Mouse (Mus musculus): ENCODE results near the gene Gba. TPM values are rescaled to one million over a fixed set of nuclear protein-coding genes. Genes with fewer than 3 reads are reported as not detected.

The Gba gene
- polyA plus RNA-seq, 1 experiment from 2014 or later = 44.6 TPM

GRCm38 (mm10) chr3:89226900-89227299 lies 24.2 kb downstream of the Gba start, which contains the start of gene Mtx1:
Gene Mtx1 (minus strand): TSS chr3:89227088.
- Histone ChIP-seq H3K27me3 (ENCODE audit: insufficient read depth, poor library complexity, severe bottlenecking) (peaks cover 64% of the 10 kb centered on the region), H3K36me3 (peaks cover 3% of the 10 kb centered on the region; the same call in 1 of the 2 replicates), H3K4me1 (peaks cover 53% of the 10 kb centered on the region), H3K9me3 (no peaks in the 10 kb centered on the region), H3K4me3 (peak within 1 kb of the TSS; percentile 64), H3K27ac (peak within 1 kb of the TSS; percentile 85)
- WGBS = 5% methylated on average over 21 of the region's 21 CpGs
- DNase-seq (ENCODE audit: low spot score) = no peak

GRCm38 (mm10) chr3:89227307-89228179 lies 24.8 kb downstream of the Gba start:
- H3K9me3 ChIP-seq = no peaks in the 10 kb centered on the region
- peaks cover 71% of the 10 kb centered on the region for H3K27me3 ChIP-seq (ENCODE audit: insufficient read depth, poor library complexity, severe bottlenecking)
- peak overlapping the region; percentile 85 for H3K27ac ChIP-seq
- H3K4me1 ChIP-seq = peaks cover 53% of the 10 kb centered on the region
- H3K36me3 ChIP-seq = peaks cover 3% of the 10 kb centered on the region; the same call in 1 of the 2 replicates
- H3K4me3 ChIP-seq = peak overlapping the region; percentile 64
- WGBS = 4% methylated on average over 41 of the region's 41 CpGs
- DNase-seq (ENCODE audit: low spot score) = peak; percentile 96

GRCm38 (mm10) chr3:89228180-89228549 lies 25.4 kb downstream of the Gba start:
- peak overlapping the region; percentile 85 for H3K27ac ChIP-seq
- peaks cover 53% of the 10 kb centered on the region for H3K4me1 ChIP-seq
- peaks cover 77% of the 10 kb centered on the region for H3K27me3 ChIP-seq (ENCODE audit: insufficient read depth, poor library complexity, severe bottlenecking)

GRCm38 (mm10) chr3:89228836-89229235 lies 26.1 kb downstream of the Gba start, which contains the start of gene Muc1:
Gene Muc1 (plus strand): TSS chr3:89229057.
- H3K27me3 ChIP-seq (ENCODE audit: insufficient read depth, poor library complexity, severe bottlenecking) = peaks cover 79% of the 10 kb centered on the region
- H3K27ac ChIP-seq = peak within 1 kb of the TSS; percentile 85
- 20% methylated on average over 10 of the region's 10 CpGs for WGBS
- no peaks in the 10 kb centered on the region for H3K9me3 ChIP-seq
- H3K4me1 ChIP-seq = peaks cover 56% of the 10 kb centered on the region
- no peaks in the 10 kb centered on the region for H3K36me3 ChIP-seq
- no peak for DNase-seq (ENCODE audit: low spot score)
- peak within 1 kb of the TSS; percentile 64 for H3K4me3 ChIP-seq

More at GRCm38 (mm10) chr3:89228180-89228549, 25.4 kb downstream of the Gba start:
- Histone ChIP-seq H3K4me3 (peak overlapping the region; percentile 64), H3K36me3 (peaks cover 3% of the 10 kb centered on the region; the same call in 1 of the 2 replicates), H3K9me3 (no peaks in the 10 kb centered on the region)
- peak; percentile 94 for DNase-seq (ENCODE audit: low spot score)
- under 1% methylated on average over 20 of the region's 20 CpGs for WGBS

GRCm38 (mm10) chr3:89229276-89229675 lies 26.5 kb downstream of the Gba start:
- H3K27ac ChIP-seq = no peak overlapping the region
- no peaks in the 10 kb centered on the region for H3K36me3 ChIP-seq
- DNase-seq (ENCODE audit: low spot score) = no peak
- 0 out of 2 replicates have a peak overlapping the region, but pooled peaks have one; percentile 64 for H3K4me3 ChIP-seq
- no peaks in the 10 kb centered on the region for H3K9me3 ChIP-seq
- peaks cover 74% of the 10 kb centered on the region for H3K27me3 ChIP-seq (ENCODE audit: insufficient read depth, poor library complexity, severe bottlenecking)
- 62% methylated on average over 4 of the region's 4 CpGs for WGBS
- peaks cover 52% of the 10 kb centered on the region for H3K4me1 ChIP-seq

- 80% methylated on average over 2 of the region's 2 CpGs for WGBS
- no peak overlapping the region for H3K27ac ChIP-seq
- peaks cover 41% of the 10 kb centered on the region for H3K4me1 ChIP-seq
- no peak for DNase-seq (ENCODE audit: low spot score)
- peaks cover 70% of the 10 kb centered on the region for H3K27me3 ChIP-seq (ENCODE audit: insufficient read depth, poor library complexity, severe bottlenecking)
- no peak overlapping the region for H3K4me3 ChIP-seq
- H3K9me3 ChIP-seq = no peaks in the 10 kb centered on the region
- H3K36me3 ChIP-seq = 0 out of 2 replicates have a peak, but pooled peaks cover 2% of the 10 kb centered on the region
Observed at GRCm38 (mm10) chr3:89230561-89230960, 27.8 kb downstream of the Gba start.

GRCm38 (mm10) chr3:89231345-89231744 lies 28.6 kb downstream of the Gba start:
- H3K36me3 ChIP-seq = 0 out of 2 replicates have a peak, but pooled peaks cover 2% of the 10 kb centered on the region
- H3K27ac ChIP-seq = no peak overlapping the region
- peaks cover 69% of the 10 kb centered on the region for H3K27me3 ChIP-seq (ENCODE audit: insufficient read depth, poor library complexity, severe bottlenecking)
- 59% methylated on average over 7 of the region's 7 CpGs for WGBS
- H3K4me3 ChIP-seq = no peak overlapping the region
- peaks cover 33% of the 10 kb centered on the region for H3K4me1 ChIP-seq
- H3K9me3 ChIP-seq = no peaks in the 10 kb centered on the region
- no peak for DNase-seq (ENCODE audit: low spot score)

- H3K9me3 ChIP-seq = no peaks in the 10 kb centered on the region
- peaks cover 28% of the 10 kb centered on the region for H3K4me1 ChIP-seq
- H3K27me3 ChIP-seq (ENCODE audit: insufficient read depth, poor library complexity, severe bottlenecking) = peaks cover 68% of the 10 kb centered on the region
- H3K27ac ChIP-seq = no peak overlapping the region
- WGBS = 69% methylated on average over 16 of the region's 16 CpGs
- no peak for DNase-seq (ENCODE audit: low spot score)
- no peak overlapping the region for H3K4me3 ChIP-seq
- 0 out of 2 replicates have a peak, but pooled peaks cover 2% of the 10 kb centered on the region for H3K36me3 ChIP-seq
Observed at GRCm38 (mm10) chr3:89231772-89232275, 29.1 kb downstream of the Gba start.

- 59% methylated on average over 6 of the region's 6 CpGs for WGBS
- Histone ChIP-seq H3K27me3 (ENCODE audit: insufficient read depth, poor library complexity, severe bottlenecking) (peaks cover 69% of the 10 kb centered on the region), H3K4me3 (no peak overlapping the region), H3K27ac (no peak overlapping the region), H3K4me1 (peaks cover 22% of the 10 kb centered on the region), H3K36me3 (peaks cover 5% of the 10 kb centered on the region; the same call in 1 of the 2 replicates), H3K9me3 (no peaks in the 10 kb centered on the region)
- no peak for DNase-seq (ENCODE audit: low spot score)
Observed at GRCm38 (mm10) chr3:89232614-89233013, 29.9 kb downstream of the Gba start.

- Histone ChIP-seq H3K4me3 (no peak overlapping the region), H3K9me3 (no peaks in the 10 kb centered on the region), H3K36me3 (peaks cover 7% of the 10 kb centered on the region; the same call in 1 of the 2 replicates), H3K27me3 (ENCODE audit: insufficient read depth, poor library complexity, severe bottlenecking) (peaks cover 72% of the 10 kb centered on the region), H3K27ac (peak overlapping the region; percentile 36; the same call in 1 of the 2 replicates), H3K4me1 (peaks cover 20% of the 10 kb centered on the region)
- 75% methylated on average over 14 of the region's 14 CpGs for WGBS
- DNase-seq (ENCODE audit: low spot score) = no peak
Observed at GRCm38 (mm10) chr3:89233562-89234110, 30.9 kb downstream of the Gba start.

- no peak overlapping the region for H3K27ac ChIP-seq
- H3K9me3 ChIP-seq = no peaks in the 10 kb centered on the region
- WGBS = 81% methylated on average over 10 of the region's 10 CpGs
- peaks cover 46% of the 10 kb centered on the region for H3K27me3 ChIP-seq (ENCODE audit: insufficient read depth, poor library complexity, severe bottlenecking)
- no peak overlapping the region for H3K4me3 ChIP-seq
- H3K36me3 ChIP-seq = peaks cover 7% of the 10 kb centered on the region; the same call in 1 of the 2 replicates
- no peak for DNase-seq (ENCODE audit: low spot score)
- H3K4me1 ChIP-seq = peaks cover 16% of the 10 kb centered on the region
Observed at GRCm38 (mm10) chr3:89236516-89236915, 33.8 kb downstream of the Gba start.

GRCm38 (mm10) chr3:89237682-89238081 lies 35.0 kb downstream of the Gba start:
- Histone ChIP-seq H3K27me3 (ENCODE audit: insufficient read depth, poor library complexity, severe bottlenecking) (peaks cover 34% of the 10 kb centered on the region), H3K27ac (no peak overlapping the region), H3K36me3 (peaks cover 7% of the 10 kb centered on the region; the same call in 1 of the 2 replicates), H3K4me1 (peaks cover 16% of the 10 kb centered on the region), H3K4me3 (no peak overlapping the region), H3K9me3 (no peaks in the 10 kb centered on the region)
- DNase-seq (ENCODE audit: low spot score) = no peak
- WGBS = 90% methylated on average over 21 of the region's 21 CpGs
